Mouse (Mus musculus) forebrain, embryonic 11.5 days (tissue): Measurements from ENCODE around the gene Gm43552. TPM values are rescaled to one million over a fixed set of nuclear protein-coding genes. Genes with fewer than 3 reads are reported as not detected.

Experiments
- ATAC-seq: fragments of 200-750 bp; cut with Nextera tagmentation; replicated peaks from 2 replicates; pipeline ENCODE4 v1.8.0; 2017; ENCODE audit warnings: moderate TSS enrichment; ENCODE audit not compliant: low FRiP score
- DNase-seq: peaks from one replicate; pipeline ENCODE4 v3.0.0-alpha.2; 2017; ENCODE audit warnings: low spot score
- H3K27ac ChIP-seq: fragments of 300-500 bp; sonication (generic); 2 replicates; pipeline ENCODE4 v1.5.1; 2014; ENCODE audit warnings: low read depth, low read length
- H3K27me3 ChIP-seq: fragments of 300-500 bp; sonication (generic); 2 replicates; pipeline ENCODE4 v1.6.1; 2014; ENCODE audit warnings: mild to moderate bottlenecking, low read length, mixed read lengths; ENCODE audit not compliant: control insufficient read depth, insufficient read depth
- H3K36me3 ChIP-seq: fragments of 300-500 bp; sonication (generic); 2 replicates; pipeline ENCODE4 v1.6.1; 2014; ENCODE audit warnings: mild to moderate bottlenecking, low read length, moderate library complexity, mixed read lengths; ENCODE audit not compliant: control insufficient read depth, insufficient read depth
- H3K4me1 ChIP-seq: fragments of 300-500 bp; sonication (generic); replicated peaks from 2 replicates; pipeline ENCODE4 v1.6.1; 2014; ENCODE audit warnings: low read length, mixed read lengths; ENCODE audit not compliant: control insufficient read depth, insufficient read depth
- H3K4me2 ChIP-seq: fragments of 300-500 bp; sonication (generic); 2 replicates; pipeline ENCODE4 v1.6.1; 2014; ENCODE audit warnings: low read depth, mild to moderate bottlenecking, low read length, moderate library complexity, mixed read lengths; ENCODE audit not compliant: severe bottlenecking
- H3K4me3 ChIP-seq: fragments of 300-500 bp; sonication (generic); 2 replicates; pipeline ENCODE4 v1.5.1; 2014; ENCODE audit warnings: low read depth, low read length
- H3K9ac ChIP-seq: fragments of 300-500 bp; sonication (generic); 2 replicates; pipeline ENCODE4 v1.6.1; 2014; ENCODE audit warnings: low read length
- H3K9me3 ChIP-seq: fragments of 300-500 bp; sonication (generic); 2 replicates; pipeline ENCODE4 v1.6.1; 2016; ENCODE audit warnings: low read length, mixed read lengths; ENCODE audit not compliant: control insufficient read depth
- WGBS: fragments of 180-500 bp; shearing (Covaris S2); extraction: QIAGEN DNeasy Blood & Tissue Kit; methylation state at CpG from one replicate; pipeline ENCODE4 v1.1.7; 2014; 5-methylcytosine and 5-hydroxymethylcytosine counted together
- polyA plus RNA-seq: library from polyadenylated mRNA; unstranded; fragments of >200 nt; fragmentation: Nextera tagmentation; extraction: Ambion mirVana; gene quantifications from 2 replicates; pipeline ENCODE4 v1.2.1, GENCODE M21; 2014

The Gm43552 gene
- polyA plus RNA-seq, 1 experiment from 2014 or later: not detected

DNA sequence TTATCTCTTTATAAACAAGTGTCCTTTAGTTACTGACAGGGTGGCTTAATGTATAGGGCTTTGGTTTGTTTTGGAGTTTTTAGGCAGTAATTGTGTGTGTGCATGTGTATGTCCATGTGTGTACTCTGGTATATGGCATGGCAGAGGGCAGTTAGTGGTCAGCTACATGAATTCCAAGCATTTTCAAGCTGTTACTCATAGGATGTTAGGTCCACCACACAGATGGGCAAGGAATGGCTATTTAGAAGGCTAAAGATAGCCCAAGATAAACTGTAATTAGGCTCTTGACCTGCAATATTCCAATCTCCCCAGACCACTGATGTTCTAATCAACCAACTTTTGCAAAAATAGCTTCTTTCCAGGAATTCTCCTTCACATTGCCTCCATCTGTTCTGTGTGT, 54.6 kb downstream of the Gm43552 start:
- Histone ChIP-seq H3K27me3 (no peaks in the 10 kb centered on the region), H3K9ac (no peak overlapping the region), H3K4me3 (no peak overlapping the region), H3K4me2 (no peak overlapping the region), H3K4me1 (no peaks in the 10 kb centered on the region), H3K9me3 (no peaks in the 10 kb centered on the region), H3K27ac (no peak overlapping the region), H3K36me3 (no peaks in the 10 kb centered on the region)
- DNase-seq: no peak
- ATAC-seq: no peak

DNA sequence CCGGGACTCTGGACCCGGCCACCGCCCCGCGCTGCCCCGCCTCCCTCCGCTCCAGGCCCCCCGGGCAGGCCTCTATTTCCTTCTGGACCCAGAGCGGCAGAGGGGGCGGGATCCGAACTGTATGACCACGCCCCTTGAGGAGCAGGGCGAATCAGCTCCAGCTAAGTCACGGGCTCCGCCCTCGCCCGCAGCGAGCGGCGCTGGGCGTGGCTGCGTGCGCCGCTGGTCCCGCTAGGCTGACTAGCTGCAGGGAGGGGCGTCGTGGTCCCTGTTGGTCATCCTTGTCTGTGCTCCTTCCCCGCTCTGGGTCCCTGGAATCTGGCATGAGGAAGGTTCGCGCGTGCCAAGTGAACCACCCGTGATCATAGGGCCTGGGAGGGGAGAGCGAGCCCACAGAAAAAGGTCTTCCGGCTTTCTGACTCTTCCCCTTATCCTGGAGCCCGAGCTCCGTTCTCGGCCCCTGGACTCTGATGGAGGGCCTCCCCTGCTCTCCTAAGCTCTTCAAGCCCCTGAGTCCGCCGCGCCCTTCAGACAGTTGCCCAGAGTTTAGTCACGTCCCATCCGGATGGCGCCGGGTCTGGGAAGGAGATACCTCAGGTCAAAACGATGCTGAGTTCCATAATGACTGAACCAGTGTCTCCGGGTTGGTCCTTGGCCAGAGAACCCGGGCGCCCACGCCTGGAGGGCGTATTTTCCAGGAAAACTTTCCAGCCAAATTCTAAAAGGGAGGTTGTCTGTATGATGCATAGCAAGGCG, 56.6 kb downstream of the Gm43552 start, which contains the start of gene Ugdh:
TSS of gene Ugdh (minus strand) at position 144 of the 756 bp plus-strand sequence.
- Histone ChIP-seq H3K4me2 (peak within 1 kb of the TSS; percentile 90), H3K9ac (peak within 1 kb of the TSS; percentile 79), H3K27ac (no peak within 1 kb of the TSS), H3K4me3 (peak within 1 kb of the TSS; percentile 68), H3K27me3 (no peaks in the 10 kb centered on the region), H3K9me3 (no peaks in the 10 kb centered on the region), H3K4me1 (no peaks in the 10 kb centered on the region), H3K36me3 (no peaks in the 10 kb centered on the region)
- DNase-seq: peak; percentile 98
- under 1% methylated on average over 50 of the region's 51 CpGs for WGBS
- peak; percentile 99 for ATAC-seq

DNA sequence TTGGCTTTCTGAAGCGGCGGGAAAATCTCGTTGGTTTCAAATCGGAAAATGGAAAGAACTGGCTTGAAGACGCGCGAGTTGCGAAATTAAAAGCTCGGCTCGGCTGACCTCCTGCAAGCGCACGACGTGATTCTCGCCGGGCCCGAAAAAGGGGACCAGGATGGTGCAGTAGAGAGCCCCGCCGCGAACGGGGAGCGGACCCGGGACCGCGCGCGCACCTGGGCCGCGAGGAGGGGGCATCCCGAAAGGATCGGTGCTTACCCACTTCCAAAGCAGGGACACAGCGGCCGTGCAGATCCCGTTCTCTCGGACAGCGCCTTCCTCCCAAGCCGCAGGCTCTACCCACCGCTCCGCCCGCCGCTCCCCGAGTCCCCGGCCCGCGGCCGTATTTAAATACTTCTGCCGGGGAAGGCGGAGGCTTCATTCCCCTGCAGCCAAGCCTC, 57.2 kb downstream of the Gm43552 start:
- no peaks in the 10 kb centered on the region for H3K27me3 ChIP-seq
- DNase-seq (no peak), ATAC-seq (no peak; the same call in 1 of the 2 replicates)
- H3K9ac ChIP-seq: peak overlapping the region; percentile 79
- WGBS: under 1% methylated on average over 46 of the region's 47 CpGs
- no peaks in the 10 kb centered on the region for H3K36me3 ChIP-seq
- H3K4me3 ChIP-seq: peak overlapping the region; percentile 68
- peak overlapping the region; percentile 90 for H3K4me2 ChIP-seq
- H3K4me1 ChIP-seq: no peaks in the 10 kb centered on the region
- no peaks in the 10 kb centered on the region for H3K9me3 ChIP-seq
- no peak overlapping the region for H3K27ac ChIP-seq

DNA sequence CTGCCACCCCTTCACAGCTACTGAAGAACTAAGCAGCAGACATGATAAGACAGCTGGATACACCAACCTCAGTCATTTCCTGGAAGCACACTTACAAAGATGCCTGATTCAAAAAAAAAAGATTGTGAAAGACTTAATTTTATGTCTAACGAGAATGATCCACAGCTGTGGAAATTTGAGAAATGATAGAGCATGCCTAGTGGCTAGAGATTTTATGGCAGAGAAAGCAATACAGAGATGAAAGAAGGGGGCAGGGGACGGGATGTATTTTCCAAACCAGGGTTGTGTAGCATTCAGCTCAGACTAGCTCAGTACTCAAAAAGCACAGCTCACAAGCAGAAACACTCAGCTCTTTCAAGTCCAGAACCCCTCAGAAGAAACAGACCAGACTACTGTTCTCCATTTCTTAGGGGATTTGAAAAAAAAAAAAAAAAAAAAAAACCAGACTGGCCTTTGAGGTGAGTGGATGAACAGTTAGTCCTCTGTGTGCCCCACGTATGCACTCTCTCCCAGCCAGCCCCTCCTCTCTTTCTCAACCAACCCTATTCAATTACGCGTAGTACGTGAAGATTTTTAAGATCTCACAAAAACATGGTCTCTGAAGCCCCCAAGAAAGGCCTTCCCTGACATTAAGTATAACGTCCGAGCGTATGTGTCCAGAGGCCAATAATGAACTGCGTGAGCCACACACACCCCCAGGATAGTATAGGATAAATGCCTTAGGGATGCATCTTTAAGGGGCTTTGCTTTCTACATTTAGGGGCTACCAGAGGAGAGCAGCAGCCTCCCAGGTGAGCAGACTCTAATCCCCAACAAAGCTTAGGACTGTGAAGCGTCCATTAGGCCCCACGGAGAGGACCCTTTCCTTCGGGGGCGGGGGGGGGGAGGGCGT, 57.9 kb downstream of the Gm43552 start:
- peak; percentile 13; the same call in 1 of the 2 replicates for ATAC-seq
- Histone ChIP-seq H3K4me3 (peak overlapping the region; percentile 68), H3K9me3 (no peaks in the 10 kb centered on the region), H3K4me2 (peak overlapping the region; percentile 90), H3K4me1 (no peaks in the 10 kb centered on the region), H3K9ac (peak overlapping the region; percentile 79), H3K36me3 (no peaks in the 10 kb centered on the region), H3K27me3 (no peaks in the 10 kb centered on the region), H3K27ac (no peak overlapping the region)
- 6% methylated on average over 15 of the region's 15 CpGs for WGBS
- DNase-seq: no peak

DNA sequence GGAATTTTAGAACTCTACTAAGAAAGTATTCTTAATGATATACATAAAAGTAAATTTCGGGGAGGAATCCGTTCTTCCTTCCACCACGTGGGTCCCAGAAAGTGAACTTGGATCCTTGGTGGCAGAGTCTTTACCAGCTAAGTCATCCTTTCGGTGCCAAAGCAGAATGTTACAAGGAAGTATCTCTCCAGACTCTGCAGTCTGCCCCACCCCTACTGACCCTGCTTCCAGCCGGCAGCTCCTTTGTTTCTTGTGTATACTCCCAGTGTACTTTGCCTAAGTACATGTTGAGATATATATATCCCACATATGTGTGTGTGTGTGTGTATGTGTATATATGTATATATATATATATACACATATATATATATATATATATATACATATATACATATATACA, 63.2 kb downstream of the Gm43552 start:
- DNase-seq (no peak), ATAC-seq (no peak)
- Histone ChIP-seq H3K4me3 (no peak overlapping the region), H3K9me3 (no peaks in the 10 kb centered on the region), H3K27ac (no peak overlapping the region), H3K4me1 (no peaks in the 10 kb centered on the region), H3K36me3 (no peaks in the 10 kb centered on the region), H3K9ac (no peak overlapping the region), H3K27me3 (no peaks in the 10 kb centered on the region), H3K4me2 (no peak overlapping the region)
- 95% methylated on average over 5 of the region's 5 CpGs for WGBS

DNA sequence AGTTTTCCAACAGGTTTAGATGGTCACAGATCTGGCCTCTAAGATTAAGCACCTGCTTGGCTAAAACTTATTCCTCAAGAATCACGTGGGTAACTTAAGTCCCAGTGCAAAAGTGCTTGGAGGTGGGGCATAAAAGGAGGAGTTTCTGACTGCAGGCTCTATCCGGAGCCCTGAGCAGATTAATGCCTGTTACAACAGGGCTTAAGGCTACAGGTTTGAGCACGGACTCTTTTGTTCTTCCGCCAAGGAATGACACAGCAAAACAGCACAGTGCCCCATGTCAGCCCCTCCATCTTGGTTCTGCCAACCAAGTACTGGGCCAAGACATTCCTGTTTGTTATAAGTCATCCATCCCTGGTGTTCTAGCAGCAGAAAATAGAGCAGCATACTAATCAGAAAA, 64.3 kb downstream of the Gm43552 start:
- H3K36me3 ChIP-seq: no peaks in the 10 kb centered on the region
- no peaks in the 10 kb centered on the region for H3K27me3 ChIP-seq
- H3K4me3 ChIP-seq: no peak overlapping the region
- no peak overlapping the region for H3K27ac ChIP-seq
- no peak overlapping the region for H3K9ac ChIP-seq
- no peaks in the 10 kb centered on the region for H3K9me3 ChIP-seq
- no peak overlapping the region for H3K4me2 ChIP-seq
- WGBS: 36% methylated on average over 4 of the region's 4 CpGs
- no peaks in the 10 kb centered on the region for H3K4me1 ChIP-seq
- DNase-seq (no peak), ATAC-seq (no peak)

DNA sequence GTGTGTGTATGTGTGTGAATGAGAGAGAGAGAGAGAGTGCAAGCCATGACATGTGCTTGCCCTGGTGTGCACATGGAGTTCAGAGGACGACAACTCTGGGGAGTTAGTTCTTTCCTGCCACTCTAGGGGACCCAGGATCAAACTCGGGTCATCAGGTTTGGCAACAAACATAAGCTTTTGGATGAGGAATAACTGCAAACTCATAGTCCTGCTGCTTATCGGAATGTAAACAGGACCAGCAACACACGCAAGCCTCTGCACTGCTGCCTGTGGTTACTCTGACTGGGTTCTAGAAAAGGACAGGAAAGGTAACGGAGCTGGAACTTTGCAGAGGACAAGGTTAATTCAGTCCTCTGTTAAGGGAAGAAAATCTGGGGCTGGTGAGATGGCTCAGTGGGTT, 67.4 kb downstream of the Gm43552 start:
- 88% methylated on average over 5 of the region's 5 CpGs for WGBS
- Histone ChIP-seq H3K4me3 (no peak overlapping the region), H3K4me1 (no peaks in the 10 kb centered on the region), H3K4me2 (no peak overlapping the region), H3K27me3 (no peaks in the 10 kb centered on the region), H3K27ac (no peak overlapping the region), H3K9me3 (no peaks in the 10 kb centered on the region), H3K36me3 (no peaks in the 10 kb centered on the region; the same call in 1 of the 2 replicates), H3K9ac (no peak overlapping the region)
- no peak for ATAC-seq
- DNase-seq: no peak

DNA sequence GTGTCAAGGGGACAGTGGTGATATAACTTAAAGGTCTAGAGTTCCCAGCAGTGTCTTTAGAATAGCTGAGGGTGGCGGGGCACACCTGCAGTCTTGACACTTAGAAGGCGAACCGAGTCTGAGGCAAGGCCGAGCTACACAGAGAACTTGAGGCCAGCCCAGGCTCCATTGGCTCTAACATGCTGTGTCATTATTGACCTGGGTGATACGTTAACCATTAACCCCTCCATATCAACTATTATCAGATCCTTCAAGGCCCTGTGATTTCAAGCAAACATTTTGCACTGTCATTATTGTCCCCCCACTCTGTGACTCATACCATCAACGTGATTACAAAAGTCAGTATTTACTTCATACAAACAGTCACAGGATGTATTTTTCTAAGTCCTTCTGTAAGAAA, 68.4 kb downstream of the Gm43552 start:
- WGBS: 93% methylated on average over 6 of the region's 6 CpGs
- no peak overlapping the region for H3K9ac ChIP-seq
- no peaks in the 10 kb centered on the region for H3K4me1 ChIP-seq
- no peaks in the 10 kb centered on the region for H3K9me3 ChIP-seq
- H3K4me2 ChIP-seq: no peak overlapping the region
- no peak overlapping the region for H3K4me3 ChIP-seq
- DNase-seq (no peak), ATAC-seq (no peak)
- H3K27ac ChIP-seq: no peak overlapping the region
- H3K36me3 ChIP-seq: no peaks in the 10 kb centered on the region; the same call in 1 of the 2 replicates
- no peaks in the 10 kb centered on the region for H3K27me3 ChIP-seq
